Mouse (Mus musculus): ENCODE data around the gene 1700086D15Rik. TPM values are rescaled to one million over a fixed set of nuclear protein-coding genes. Genes with fewer than 3 reads are reported as not detected.

1700086D15Rik gene
- polyA plus RNA-seq, 1 experiment: 0.90 TPM

GRCm38 (mm10) chr11:65142838-65143417 lies 16.8 kb downstream of the 1700086D15Rik start:
- TF ChIP-seq CTCF (IDR thresholded peaks at IDR 0.05; ENCODE audit: extremely low read depth, insufficient read depth, low read length) (no peak), POLR2A (IDR thresholded peaks at IDR 0.05; ENCODE audit: extremely low read depth, insufficient read depth, low read length) (no peak)
- peaks cover 5% of the 10 kb centered on the region; the same call in 1 of the 2 replicates for H3K4me1 ChIP-seq (ENCODE audit: control insufficient read depth, insufficient read depth, low read length)
- H3K4me3 ChIP-seq (ENCODE audit: insufficient read depth, low read length): no peak overlapping the region
- no peak overlapping the region for H3K27ac ChIP-seq (ENCODE audit: insufficient read depth, low read length)

- Histone ChIP-seq H3K27ac (ENCODE audit: insufficient read depth, low read length) (no peak overlapping the region), H3K4me1 (ENCODE audit: control insufficient read depth, insufficient read depth, low read length) (peaks cover 14% of the 10 kb centered on the region), H3K4me3 (ENCODE audit: insufficient read depth, low read length) (no peak overlapping the region)
- no peak for TF ChIP-seq POLR2A (IDR thresholded peaks at IDR 0.05; ENCODE audit: extremely low read depth, insufficient read depth, low read length)
Observed at GRCm38 (mm10) chr11:65139030-65139429, 20.7 kb downstream of the 1700086D15Rik start.

GRCm38 (mm10) chr11:65137145-65137652 lies 22.5 kb downstream of the 1700086D15Rik start:
- Histone ChIP-seq H3K4me1 (ENCODE audit: control insufficient read depth, insufficient read depth, low read length) (peaks cover 14% of the 10 kb centered on the region), H3K4me3 (ENCODE audit: insufficient read depth, low read length) (no peak overlapping the region), H3K27ac (ENCODE audit: insufficient read depth, low read length) (no peak overlapping the region)
- TF ChIP-seq CTCF (IDR thresholded peaks at IDR 0.05; ENCODE audit: extremely low read depth, insufficient read depth, low read length) (no peak), POLR2A (IDR thresholded peaks at IDR 0.05; ENCODE audit: extremely low read depth, insufficient read depth, low read length) (no peak)

- TF ChIP-seq POLR2A (IDR thresholded peaks at IDR 0.05; ENCODE audit: extremely low read depth, insufficient read depth, low read length) (no peak), CTCF (IDR thresholded peaks at IDR 0.05; ENCODE audit: extremely low read depth, insufficient read depth, low read length) (no peak)
- H3K4me1 ChIP-seq (ENCODE audit: control insufficient read depth, insufficient read depth, low read length): peaks cover 12% of the 10 kb centered on the region
- no peak overlapping the region for H3K4me3 ChIP-seq (ENCODE audit: insufficient read depth, low read length)
- H3K27ac ChIP-seq (ENCODE audit: insufficient read depth, low read length): peak overlapping the region; percentile 32
Observed at GRCm38 (mm10) chr11:65135251-65135739, 24.4 kb downstream of the 1700086D15Rik start.

- Histone ChIP-seq H3K4me3 (ENCODE audit: insufficient read depth, low read length) (no peak overlapping the region), H3K4me1 (ENCODE audit: control insufficient read depth, insufficient read depth, low read length) (peaks cover 12% of the 10 kb centered on the region), H3K27ac (ENCODE audit: insufficient read depth, low read length) (no peak overlapping the region)
- TF ChIP-seq CTCF (IDR thresholded peaks at IDR 0.05; ENCODE audit: extremely low read depth, insufficient read depth, low read length) (no peak), POLR2A (IDR thresholded peaks at IDR 0.05; ENCODE audit: extremely low read depth, insufficient read depth, low read length) (no peak)
Observed at GRCm38 (mm10) chr11:65133661-65134060, 26.0 kb downstream of the 1700086D15Rik start.

GRCm38 (mm10) chr11:65129110-65129509 lies 30.6 kb downstream of the 1700086D15Rik start:
- H3K27ac ChIP-seq (ENCODE audit: insufficient read depth, low read length): no peak overlapping the region
- H3K4me3 ChIP-seq (ENCODE audit: insufficient read depth, low read length): no peak overlapping the region
- peak; percentile 31; the same call in 1 of the 2 replicates for TF ChIP-seq CTCF (IDR thresholded peaks at IDR 0.05; ENCODE audit: extremely low read depth, insufficient read depth, low read length)
- TF ChIP-seq POLR2A (IDR thresholded peaks at IDR 0.05; ENCODE audit: extremely low read depth, insufficient read depth, low read length): no peak
- peaks cover 15% of the 10 kb centered on the region for H3K4me1 ChIP-seq (ENCODE audit: control insufficient read depth, insufficient read depth, low read length)

GRCm38 (mm10) chr11:65128666-65129065 lies 31.0 kb downstream of the 1700086D15Rik start:
- Histone ChIP-seq H3K27ac (ENCODE audit: insufficient read depth, low read length) (no peak overlapping the region), H3K4me1 (ENCODE audit: control insufficient read depth, insufficient read depth, low read length) (peaks cover 15% of the 10 kb centered on the region), H3K4me3 (ENCODE audit: insufficient read depth, low read length) (no peak overlapping the region)
- TF ChIP-seq CTCF (IDR thresholded peaks at IDR 0.05; ENCODE audit: extremely low read depth, insufficient read depth, low read length): no peak
- no peak for TF ChIP-seq POLR2A (IDR thresholded peaks at IDR 0.05; ENCODE audit: extremely low read depth, insufficient read depth, low read length)

GRCm38 (mm10) chr11:65126566-65126965 lies 33.1 kb downstream of the 1700086D15Rik start:
- H3K4me1 ChIP-seq (ENCODE audit: control insufficient read depth, insufficient read depth, low read length): peaks cover 12% of the 10 kb centered on the region
- H3K27ac ChIP-seq (ENCODE audit: insufficient read depth, low read length): no peak overlapping the region
- H3K4me3 ChIP-seq (ENCODE audit: insufficient read depth, low read length): no peak overlapping the region
- TF ChIP-seq POLR2A (IDR thresholded peaks at IDR 0.05; ENCODE audit: extremely low read depth, insufficient read depth, low read length): no peak
- no peak for TF ChIP-seq CTCF (IDR thresholded peaks at IDR 0.05; ENCODE audit: extremely low read depth, insufficient read depth, low read length)

- H3K27ac ChIP-seq (ENCODE audit: insufficient read depth, low read length): no peak overlapping the region
- TF ChIP-seq CTCF (IDR thresholded peaks at IDR 0.05; ENCODE audit: extremely low read depth, insufficient read depth, low read length) (no peak), POLR2A (IDR thresholded peaks at IDR 0.05; ENCODE audit: extremely low read depth, insufficient read depth, low read length) (no peak)
- H3K4me3 ChIP-seq (ENCODE audit: insufficient read depth, low read length): no peak overlapping the region
- H3K4me1 ChIP-seq (ENCODE audit: control insufficient read depth, insufficient read depth, low read length): peaks cover 12% of the 10 kb centered on the region
Observed at GRCm38 (mm10) chr11:65124913-65125418, 34.7 kb downstream of the 1700086D15Rik start.

- TF ChIP-seq POLR2A (IDR thresholded peaks at IDR 0.05; ENCODE audit: extremely low read depth, insufficient read depth, low read length): no peak
- H3K27ac ChIP-seq (ENCODE audit: insufficient read depth, low read length): no peak overlapping the region
- H3K4me3 ChIP-seq (ENCODE audit: insufficient read depth, low read length): no peak overlapping the region
- H3K4me1 ChIP-seq (ENCODE audit: control insufficient read depth, insufficient read depth, low read length): peaks cover 3% of the 10 kb centered on the region
Observed at GRCm38 (mm10) chr11:65120276-65120675, 39.4 kb downstream of the 1700086D15Rik start.

Data from cortical plate, adult 2 months (tissue).